Mouse (Mus musculus) heart, postnatal 10 days (tissue): ENCODE results near the gene Ttyh3. TPM values are rescaled to one million over a fixed set of nuclear protein-coding genes. Genes with fewer than 3 reads are reported as not detected.

Experiments used
- DNase-seq, 2 experiments: peaks; one replicate each; pipeline ENCODE4 v3.0.0; 2021
- intact Hi-C: fragments of 180-260 bp; cut with DNase I; formaldehyde crosslinking; loops from one replicate; pipeline ENCODE4 v1.15.1; 2025
- total RNA-seq, 2 experiments: library from RNA; stranded (reverse); gene quantifications; 2 replicates each; pipeline ENCODE4 v1.2.3; 2021

The Ttyh3 gene
- total RNA-seq, 2 experiments from 2014 or later = 58.4 to 61.4 TPM

GRCm38 (mm10) chr5:140611611-140612185, 37.1 kb downstream of the Ttyh3 start:
- intact Hi-C loops = no loop called here
- DNase-seq = peak in 1 of 2 experiments; percentile 45

GRCm38 (mm10) chr5:140611021-140611583, 37.7 kb downstream of the Ttyh3 start:
- DNase-seq = peak; percentile 85 to 87
- intact Hi-C loops = no loop called here

- intact Hi-C loops = loop anchor here (1.0 kb wide), 1 partner anchor 42 kb away; no protein-coding TSS in a partner anchor
Observed at GRCm38 (mm10) chr5:140610273-140611011, 38.4 kb downstream of the Ttyh3 start.

GRCm38 (mm10) chr5:140609511-140610272, 39.1 kb downstream of the Ttyh3 start:
- intact Hi-C loops = loop anchor here (1.0 kb wide), 1 partner anchor 41 kb away; no protein-coding TSS in a partner anchor
- peak; percentile 49 to 53 for DNase-seq

More at GRCm38 (mm10) chr5:140610273-140611011, 38.4 kb downstream of the Ttyh3 start:
- no peak for DNase-seq

- peak in 1 of 2 experiments; percentile 41 for DNase-seq
- intact Hi-C loops = no loop called here
Observed at GRCm38 (mm10) chr5:140608634-140609015, 40.2 kb downstream of the Ttyh3 start.

GRCm38 (mm10) chr5:140607836-140608633, 40.8 kb downstream of the Ttyh3 start:
- intact Hi-C loops = no loop called here
- peak in 1 of 2 experiments; percentile 49 for DNase-seq

GRCm38 (mm10) chr5:140607001-140607835, 41.6 kb downstream of the Ttyh3 start, which contains the start of gene Lfng:
Gene Lfng (plus strand): TSS chr5:140607320.
- intact Hi-C loops = no loop called here

GRCm38 (mm10) chr5:140606386-140606785, 42.4 kb downstream of the Ttyh3 start:
- intact Hi-C loops = no loop called here
- DNase-seq = peak; percentile 63 to 65

More at GRCm38 (mm10) chr5:140607001-140607835, 41.6 kb downstream of the Ttyh3 start, which contains the start of gene Lfng:
- peak; percentile 94 to 95 for DNase-seq

GRCm38 (mm10) chr5:140605228-140605627, 43.6 kb downstream of the Ttyh3 start:
- DNase-seq = no peak
- intact Hi-C loops = no loop called here

- DNase-seq = peak in 1 of 2 experiments; percentile 44
- intact Hi-C loops = no loop called here
Observed at GRCm38 (mm10) chr5:140604386-140604785, 44.4 kb downstream of the Ttyh3 start.

GRCm38 (mm10) chr5:140602540-140602939, 46.3 kb downstream of the Ttyh3 start:
- no peak for DNase-seq
- intact Hi-C loops = no loop called here

- no peak for DNase-seq
- intact Hi-C loops = no loop called here
Observed at GRCm38 (mm10) chr5:140601712-140602111, 47.1 kb downstream of the Ttyh3 start.

GRCm38 (mm10) chr5:140599939-140600338, 48.9 kb downstream of the Ttyh3 start:
- intact Hi-C loops = no loop called here
- no peak for DNase-seq

- no peak for DNase-seq
- intact Hi-C loops = no loop called here
Observed at GRCm38 (mm10) chr5:140597787-140598186, 51.0 kb downstream of the Ttyh3 start.

GRCm38 (mm10) chr5:140596927-140597588, 51.8 kb downstream of the Ttyh3 start:
- DNase-seq = peak; percentile 42 to 56
- intact Hi-C loops = no loop called here

- DNase-seq = no peak
- intact Hi-C loops = no loop called here
Observed at GRCm38 (mm10) chr5:140596426-140596825, 52.4 kb downstream of the Ttyh3 start.

- intact Hi-C loops = no loop called here
- no peak for DNase-seq
Observed at GRCm38 (mm10) chr5:140594846-140595245, 54.0 kb downstream of the Ttyh3 start.

- DNase-seq = no peak
- intact Hi-C loops = no loop called here
Observed at GRCm38 (mm10) chr5:140589082-140589774, 59.6 kb downstream of the Ttyh3 start.
